ENCODE assay signal across 14 mouse cellular contexts in the genomic region with DNA sequence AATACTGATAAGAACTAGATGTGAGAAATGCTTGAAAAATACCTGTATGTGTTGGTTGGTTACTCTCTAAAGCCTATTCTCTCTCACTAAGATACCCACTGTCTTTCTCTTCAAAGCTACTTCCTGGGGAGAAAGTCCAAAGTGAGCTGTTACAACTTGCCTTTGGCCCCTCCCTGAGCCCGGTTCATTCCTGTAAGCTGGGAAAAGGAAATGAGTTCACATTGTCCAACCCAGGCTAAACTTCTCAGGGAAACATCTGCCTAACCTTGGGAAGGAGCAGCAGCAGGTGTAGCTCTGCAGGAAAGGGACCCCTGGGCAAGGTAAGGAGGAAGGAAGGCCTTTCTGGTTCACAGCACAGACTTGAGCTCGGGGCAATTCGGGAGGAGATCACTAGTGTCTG. TPM values are rescaled to one million over a fixed set of nuclear protein-coding genes. Genes with fewer than 3 reads are reported as not detected.
DNase-seq lines count a peak whose midpoint lies in the region; ATAC-seq lines count a peak whose summit lies in the region.
"Had no signal": no experiment of that assay in that cellular context is flagged by ENCODE, and none has a peak within 500 bp of the region (broad histone marks: within the 10 kb centered on the region; RNA-seq: fewer than 3 reads in every experiment).

No protein-coding gene starts in this region.

- H3K9me3 ChIP-seq in liver, embryonic 16.5 days (replicated peaks; ENCODE audit: control insufficient read depth, low read length): no peaks in the 10 kb centered on the region
- H3K9me3 ChIP-seq in intestine, embryonic 15.5 days: no peaks in the 10 kb centered on the region
- H3K9me3 ChIP-seq in stomach, embryonic 16.5 days (replicated peaks; ENCODE audit: control insufficient read depth, low read length): no peaks in the 10 kb centered on the region
- H3K9me3 ChIP-seq: embryonic facial prominence, embryonic 12.5 days had no signal

- H3K27me3 ChIP-seq in liver, embryonic 16.5 days (ENCODE audit: control insufficient read depth, insufficient read depth, low read depth, low read length): no peaks in the 10 kb centered on the region
- H3K27me3 ChIP-seq in intestine, embryonic 15.5 days (replicated peaks): no peaks in the 10 kb centered on the region
- no peaks in the 10 kb centered on the region for H3K27me3 ChIP-seq in stomach, embryonic 16.5 days (ENCODE audit: control insufficient read depth, insufficient read depth, low read length)
- H3K27me3 ChIP-seq: embryonic facial prominence, embryonic 12.5 days; Patski had no signal

- WGBS in liver, embryonic 16.5 days (ENCODE audit: insufficient replicate concordance): 42% methylated on average over 3 of the region's 3 CpGs
- 53% methylated on average over 3 of the region's 3 CpGs for WGBS in intestine, embryonic 15.5 days
- 61% methylated on average over 3 of the region's 3 CpGs for WGBS in stomach, embryonic 16.5 days

- peak; percentile 16; the same call in 1 of the 2 replicates for ATAC-seq in liver, embryonic 16.5 days (ENCODE audit: low read depth)
- peak; percentile 92 for ATAC-seq in intestine, embryonic 15.5 days
- peak; percentile 47; the same call in 1 of the 2 replicates for ATAC-seq in stomach, embryonic 16.5 days (ENCODE audit: insufficient read depth, low FRiP score)
- ATAC-seq: hindbrain, postnatal 0 days; Patski had no signal

- H3K4me1 ChIP-seq in liver, embryonic 16.5 days (ENCODE audit: control insufficient read depth, low read depth, low read length): peaks cover 3% of the 10 kb centered on the region; the same call in 1 of the 2 replicates
- no peaks in the 10 kb centered on the region for H3K4me1 ChIP-seq in intestine, embryonic 15.5 days (replicated peaks)
- no peaks in the 10 kb centered on the region; the same call in 1 of the 2 replicates for H3K4me1 ChIP-seq in stomach, embryonic 16.5 days (ENCODE audit: control insufficient read depth, insufficient read depth, low read length)
- H3K4me1 ChIP-seq: embryonic facial prominence, embryonic 12.5 days had no signal

- no peak overlapping the region for H3K9ac ChIP-seq in liver, embryonic 16.5 days (ENCODE audit: low read depth, low read length)
- no peak overlapping the region for H3K9ac ChIP-seq in intestine, embryonic 15.5 days
- H3K9ac ChIP-seq in stomach, embryonic 16.5 days (ENCODE audit: low read length): no peak overlapping the region
- H3K9ac ChIP-seq: embryonic facial prominence, embryonic 12.5 days; liver, embryonic 14.5 days had no signal

- DNase-seq in liver: no peak
- peak; percentile 53 to 59 for DNase-seq in kidney, postnatal 25 days
- no peak for DNase-seq in right cerebral cortex, postnatal 14 days
- no peak for DNase-seq in adrenal gland, adult 18-20 months (ENCODE audit: low spot score in 2 of 2)
- no peak for DNase-seq in thymus, postnatal 25 days
- DNase-seq: heart, adult 11 months; lung, postnatal 14 days had no signal

- no peaks in the 10 kb centered on the region for H3K36me3 ChIP-seq in liver, embryonic 16.5 days (ENCODE audit: control insufficient read depth, insufficient read depth)
- H3K36me3 ChIP-seq in intestine, embryonic 15.5 days: no peaks in the 10 kb centered on the region
- H3K36me3 ChIP-seq in stomach, embryonic 16.5 days (ENCODE audit: control insufficient read depth, insufficient read depth, low read length): no peaks in the 10 kb centered on the region
- H3K36me3 ChIP-seq: embryonic facial prominence, embryonic 12.5 days had no signal

- no peak overlapping the region for H3K27ac ChIP-seq in liver, embryonic 16.5 days (ENCODE audit: low read length)
- H3K27ac ChIP-seq in intestine, embryonic 15.5 days: peak overlapping the region; percentile 71
- H3K27ac ChIP-seq in stomach, embryonic 16.5 days (ENCODE audit: low read length): peak overlapping the region; percentile 78; the same call in 1 of the 2 replicates
- H3K27ac ChIP-seq: embryonic facial prominence, embryonic 12.5 days; hindbrain, postnatal 0 days; liver, embryonic 14.5 days had no signal

- peak overlapping the region; percentile 15; the same call in 1 of the 2 replicates for H3K4me2 ChIP-seq in liver, embryonic 16.5 days (ENCODE audit: low read depth, low read length)
- H3K4me2 ChIP-seq in intestine, embryonic 15.5 days (replicated peaks): peak overlapping the region; percentile 13; the same call in 1 of the 2 replicates
- H3K4me2 ChIP-seq in stomach, embryonic 16.5 days (ENCODE audit: low read depth, low read length): 0 out of 2 replicates have a peak overlapping the region, but pooled peaks have one; percentile 1
- H3K4me2 ChIP-seq: embryonic facial prominence, embryonic 12.5 days had no signal

- no peak overlapping the region for H3K4me3 ChIP-seq in liver, embryonic 16.5 days (ENCODE audit: low read depth, low read length)
- no peak overlapping the region for H3K4me3 ChIP-seq in intestine, embryonic 15.5 days (replicated peaks)
- H3K4me3 ChIP-seq in stomach, embryonic 16.5 days (replicated peaks; ENCODE audit: low read length): no peak overlapping the region
- H3K4me3 ChIP-seq: embryonic facial prominence, embryonic 12.5 days had no signal

RNA-seq across cellular contexts. Expression of a gene that starts 42.4 kb away (rescaled TPM):
- 9.3 and 10.1 TPM in 2 replicates for polyA plus RNA-seq in liver, embryonic 16.5 days (2015; fragmentation: Nextera tagmentation; extraction: Ambion mirVana)
- 32.7 and 33.0 TPM in 2 replicates for polyA plus RNA-seq in intestine, embryonic 15.5 days (2015; fragmentation: Nextera tagmentation; extraction: Ambion mirVana)
- polyA plus RNA-seq in stomach, embryonic 16.5 days (2015; fragmentation: Nextera tagmentation; extraction: Ambion mirVana): 25.8 and 26.0 TPM in 2 replicates
- 10 to 100 TPM; 26.9 to 31.3 TPM for total RNA-seq in adrenal gland, adult 18-20 months (2021)

Comparison
In these comparisons a context has a peak if more than half of its experiments do, and no peak if none do; other contexts are left out.
1. ATAC-seq: peak in every context shown above with its lines; median percentile 92 in intestine, embryonic 15.5 days; 47 in stomach, embryonic 16.5 days; 16 in liver, embryonic 16.5 days.
2. DNase-seq: peak in kidney, postnatal 25 days (2 of 2); none in liver (single experiment), right cerebral cortex, postnatal 14 days (single experiment), adrenal gland, adult 18-20 months (0 of 2) and thymus, postnatal 25 days (single experiment).
3. Peak in every context shown above with its lines, with median percentiles within 50 percentile points of each other: H3K4me2 ChIP-seq.